Mouse (Mus musculus) heart, embryonic 14.5 days (tissue): ENCODE data around the gene Bet1. TPM values are rescaled to one million over a fixed set of nuclear protein-coding genes. Genes with fewer than 3 reads are reported as not detected.

Source experiments
- ATAC-seq: fragments of 200-750 bp; cut with Nextera tagmentation; 2 replicates; pipeline ENCODE4 v1.8.0; 2017; ENCODE audit warnings: low read depth, moderate TSS enrichment; ENCODE audit not compliant: insufficient number of reproducible peaks, insufficient read depth, low FRiP score
- H3K27ac ChIP-seq, 2 experiments: fragments of 200-500 bp in 1 of 2; fragments of 300-500 bp in 1 of 2; sonication (generic) in 1 of 2; replicated peaks in 1 of 2; 2 replicates each; pipeline ENCODE4 v1.5.1; 2012 to 2014; ENCODE audit warnings: low read depth in 2 of 2, low read length in 2 of 2, control low read depth in 1 of 2, mild to moderate bottlenecking in 1 of 2, mixed read lengths in 1 of 2; ENCODE audit not compliant: control insufficient read depth in 1 of 2, insufficient read depth in 1 of 2
- H3K27me3 ChIP-seq: fragments of 300-500 bp; sonication (generic); 2 replicates; pipeline ENCODE4 v1.6.1; 2014; ENCODE audit warnings: mild to moderate bottlenecking, low read length, control low read depth; ENCODE audit not compliant: control insufficient read depth, insufficient read depth
- H3K36me3 ChIP-seq: fragments of 300-500 bp; sonication (generic); 2 replicates; pipeline ENCODE4 v1.6.1; 2014; ENCODE audit warnings: mild to moderate bottlenecking, control low read depth, low read length, mixed read lengths; ENCODE audit not compliant: control insufficient read depth, insufficient read depth
- H3K4me1 ChIP-seq, 2 experiments: fragments of 200-500 bp in 1 of 2; fragments of 300-500 bp in 1 of 2; sonication (generic) in 1 of 2; 2 replicates each; pipeline ENCODE4 v1.6.1; 2012 to 2014; ENCODE audit warnings: low read length in 2 of 2, control low read depth in 1 of 2, mixed read lengths in 1 of 2; ENCODE audit not compliant: control insufficient read depth in 2 of 2, insufficient read depth in 2 of 2
- H3K4me2 ChIP-seq: fragments of 300-500 bp; sonication (generic); 2 replicates; pipeline ENCODE4 v1.6.1; 2014; ENCODE audit warnings: mild to moderate bottlenecking, low read length
- H3K4me3 ChIP-seq, 2 experiments: fragments of 200-500 bp in 1 of 2; fragments of 300-500 bp in 1 of 2; sonication (generic) in 1 of 2; 2 replicates each; pipeline ENCODE4 v1.5.1; 2012 to 2014; ENCODE audit warnings: low read length in 2 of 2, mild to moderate bottlenecking in 2 of 2, control low read depth in 1 of 2, low read depth in 1 of 2, moderate library complexity in 1 of 2; ENCODE audit not compliant: control insufficient read depth in 1 of 2, insufficient read depth in 1 of 2
- H3K9ac ChIP-seq: fragments of 300-500 bp; sonication (generic); 2 replicates; pipeline ENCODE4 v1.6.1; 2014; ENCODE audit warnings: mild to moderate bottlenecking, low read length
- H3K9me3 ChIP-seq: fragments of 300-500 bp; sonication (generic); 2 replicates; pipeline ENCODE4 v1.6.1; 2016; ENCODE audit warnings: low read length, control low read depth; ENCODE audit not compliant: control insufficient read depth
- WGBS: fragments of 180-500 bp; shearing (Covaris S2); extraction: QIAGEN DNeasy Blood & Tissue Kit; methylation state at CpG from one replicate; pipeline ENCODE4 v1.1.7; 2014; 5-methylcytosine and 5-hydroxymethylcytosine counted together
- polyA plus RNA-seq: library from polyadenylated mRNA; unstranded; fragments of >200 nt; fragmentation: Nextera tagmentation; extraction: Ambion mirVana; gene quantifications from 2 replicates; pipeline ENCODE4 v1.2.1, GENCODE M21; 2014

Bet1 gene
- 39.4 and 48.1 TPM in 2 replicates for polyA plus RNA-seq

DNA sequence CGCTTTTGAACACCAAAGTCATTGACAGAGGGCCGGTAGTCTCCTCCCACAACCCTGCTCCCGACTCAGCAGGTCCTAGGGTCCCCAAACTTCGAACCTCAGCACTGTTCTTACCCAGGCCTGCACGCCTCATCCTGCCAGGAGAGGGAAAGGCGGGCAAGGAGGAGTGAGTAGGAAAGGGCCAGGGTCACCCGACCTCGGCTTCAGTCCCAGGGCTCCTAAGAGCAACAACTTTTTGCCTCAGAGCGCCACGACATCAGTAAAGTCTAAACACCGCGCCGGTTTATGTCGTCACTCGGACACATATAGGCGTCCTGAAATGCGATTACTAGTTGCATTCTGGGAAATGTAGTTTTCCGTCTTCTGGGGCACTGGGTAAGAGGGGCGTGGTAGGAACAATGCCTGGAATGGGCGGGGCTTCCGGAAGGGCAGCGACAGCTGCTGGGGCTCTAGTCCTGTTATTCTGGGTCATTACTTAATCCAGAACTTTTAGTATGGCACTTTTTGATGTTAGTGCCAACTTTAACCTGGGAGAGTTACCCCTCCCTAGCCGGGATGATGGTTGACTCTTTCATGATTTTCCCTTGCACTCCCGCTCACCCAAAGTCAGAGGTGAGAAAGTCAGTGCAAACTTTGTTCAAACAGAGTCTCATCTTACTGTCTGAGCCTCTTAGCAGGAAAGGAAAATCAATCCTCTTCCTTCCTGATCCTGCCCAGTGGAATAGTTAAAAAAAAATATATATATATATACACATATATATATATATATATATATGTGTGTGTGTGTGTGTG lies at the start of gene Bet1:
Gene Bet1 (minus strand): TSS at position 310 of the 792 bp plus-strand sequence.
- Histone ChIP-seq H3K4me3 (peak within 1 kb of the TSS; percentile 65 to 100), H3K4me2 (peak within 1 kb of the TSS; percentile 72), H3K36me3 (0 out of 2 replicates have a peak, but pooled peaks cover 3% of the 10 kb centered on the region), H3K9ac (peak within 1 kb of the TSS; percentile 87), H3K27me3 (no peaks in the 10 kb centered on the region), H3K27ac (peak within 1 kb of the TSS; percentile 67 to 82; a peak in 3 of 4 replicates), H3K9me3 (no peaks in the 10 kb centered on the region), H3K4me1 (peaks cover 0 to 5% of the 10 kb centered on the region in 2 experiments; a peak in 1 of 4 replicates)
- peak; percentile 99 for ATAC-seq
- WGBS, result 1% methylated on average over 24 of the region's 24 CpGs

DNA sequence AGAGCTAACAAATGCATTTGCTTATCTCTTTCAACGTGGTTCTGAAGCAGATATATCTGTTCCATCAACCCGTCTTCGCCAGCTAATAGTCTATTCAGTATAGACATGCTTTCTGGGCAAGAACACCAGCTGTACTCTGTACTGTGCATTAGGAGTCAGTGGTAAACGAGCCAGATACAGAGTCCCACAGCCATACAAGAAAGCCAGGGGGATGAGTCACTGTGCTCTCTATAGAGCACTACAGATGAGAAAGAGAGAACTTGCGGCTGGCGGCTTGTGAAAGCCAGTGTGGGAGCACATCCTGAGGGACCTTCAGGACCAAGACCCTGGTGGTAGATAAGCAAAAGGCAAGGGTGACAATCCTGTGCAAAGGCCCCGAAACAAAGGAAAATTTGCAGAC lies 45.5 kb upstream of the Bet1 start:
- 53% methylated on average over 7 of the region's 7 CpGs for WGBS
- ATAC-seq, result no peak
- no peaks in the 10 kb centered on the region for H3K36me3 ChIP-seq

DNA sequence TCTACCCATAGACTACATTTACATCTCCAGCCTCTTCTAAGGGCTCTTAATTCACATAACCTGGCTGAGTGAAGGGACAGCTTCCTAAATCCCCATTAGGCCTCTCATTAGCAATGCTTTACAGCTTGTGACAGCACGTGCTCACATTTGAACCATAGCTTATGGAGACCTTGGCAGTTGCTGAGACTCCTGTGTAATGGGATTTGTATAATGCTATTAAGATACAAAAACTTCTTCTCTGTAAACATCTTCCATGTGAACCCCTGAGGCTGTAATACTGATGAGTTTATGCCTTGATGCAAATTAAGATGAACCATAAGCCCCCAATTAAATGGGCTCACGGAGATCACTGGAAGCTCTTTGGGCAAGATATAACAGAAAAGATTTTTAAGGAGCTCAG lies 44.4 kb upstream of the Bet1 start:
- Histone ChIP-seq H3K4me3 (no peak overlapping the region), H3K36me3 (no peaks in the 10 kb centered on the region), H3K4me1 (no peaks in the 10 kb centered on the region), H3K9me3 (no peaks in the 10 kb centered on the region), H3K27me3 (no peaks in the 10 kb centered on the region), H3K4me2 (no peak overlapping the region), H3K9ac (no peak overlapping the region), H3K27ac (no peak overlapping the region)
- ATAC-seq, result no peak
- WGBS, result 63% methylated on average over 2 of the region's 2 CpGs

More for the DNA sequence above, 45.5 kb upstream of the Bet1 start:
- H3K4me3 ChIP-seq, result no peak overlapping the region
- H3K9ac ChIP-seq, result no peak overlapping the region
- H3K4me1 ChIP-seq, result no peaks in the 10 kb centered on the region
- no peaks in the 10 kb centered on the region for H3K27me3 ChIP-seq
- no peak overlapping the region for H3K4me2 ChIP-seq
- no peaks in the 10 kb centered on the region for H3K9me3 ChIP-seq
- H3K27ac ChIP-seq, result no peak overlapping the region

DNA sequence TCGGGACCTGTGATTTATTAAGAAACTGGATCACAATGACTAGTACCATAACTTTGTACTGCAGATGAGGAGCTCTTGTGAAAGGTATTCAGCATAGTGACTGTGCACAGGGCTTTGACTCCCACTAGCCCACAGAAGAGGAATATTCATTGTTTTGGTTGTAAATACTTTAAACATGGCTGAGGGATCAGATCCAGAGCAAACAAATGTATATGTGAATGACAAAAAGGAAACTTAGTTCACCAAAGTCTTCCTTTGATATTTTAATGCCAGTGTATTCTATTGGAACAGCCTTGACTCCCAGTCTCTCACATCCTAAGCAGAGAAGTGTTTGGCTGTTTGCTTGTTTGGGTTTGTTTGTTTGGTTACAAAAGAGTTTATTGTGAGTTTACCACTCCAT lies 31.8 kb upstream of the Bet1 start:
- Histone ChIP-seq H3K9ac (no peak overlapping the region), H3K27ac (no peak overlapping the region), H3K9me3 (no peaks in the 10 kb centered on the region), H3K36me3 (no peaks in the 10 kb centered on the region), H3K4me1 (no peaks in the 10 kb centered on the region), H3K27me3 (no peaks in the 10 kb centered on the region), H3K4me3 (no peak overlapping the region), H3K4me2 (no peak overlapping the region)
- ATAC-seq, result no peak
- 57% methylated on average over 1 of the region's 1 CpGs for WGBS

DNA sequence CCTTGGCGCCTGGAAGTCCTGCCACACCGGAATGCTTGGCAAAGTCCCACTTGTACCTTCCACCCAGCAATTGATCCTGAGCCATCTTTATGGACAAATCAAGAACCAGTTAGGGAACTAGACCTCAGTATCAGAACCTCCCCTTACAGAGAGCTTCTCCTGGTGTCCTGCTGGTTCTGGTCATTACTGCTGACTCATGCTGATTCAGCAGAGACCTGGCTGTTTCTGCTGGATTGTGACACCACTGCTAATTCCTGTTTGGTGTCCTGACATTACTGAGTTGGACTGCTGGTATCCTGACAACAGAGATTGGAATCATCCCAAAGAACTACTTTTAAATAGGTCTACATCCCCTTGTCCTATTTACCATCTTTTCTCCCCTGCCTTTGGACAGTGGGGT lies 3.7 kb upstream of the Bet1 start:
- no peaks in the 10 kb centered on the region for H3K36me3 ChIP-seq
- no peak overlapping the region for H3K4me3 ChIP-seq
- H3K27ac ChIP-seq, result no peak overlapping the region
- H3K4me2 ChIP-seq, result no peak overlapping the region
- no peak for ATAC-seq
- H3K4me1 ChIP-seq, result peaks cover 0 to 5% of the 10 kb centered on the region in 2 experiments; a peak in 1 of 4 replicates
- no peaks in the 10 kb centered on the region for H3K9me3 ChIP-seq
- H3K27me3 ChIP-seq, result no peaks in the 10 kb centered on the region
- WGBS, result 80% methylated on average over 2 of the region's 2 CpGs
- no peak overlapping the region for H3K9ac ChIP-seq

DNA sequence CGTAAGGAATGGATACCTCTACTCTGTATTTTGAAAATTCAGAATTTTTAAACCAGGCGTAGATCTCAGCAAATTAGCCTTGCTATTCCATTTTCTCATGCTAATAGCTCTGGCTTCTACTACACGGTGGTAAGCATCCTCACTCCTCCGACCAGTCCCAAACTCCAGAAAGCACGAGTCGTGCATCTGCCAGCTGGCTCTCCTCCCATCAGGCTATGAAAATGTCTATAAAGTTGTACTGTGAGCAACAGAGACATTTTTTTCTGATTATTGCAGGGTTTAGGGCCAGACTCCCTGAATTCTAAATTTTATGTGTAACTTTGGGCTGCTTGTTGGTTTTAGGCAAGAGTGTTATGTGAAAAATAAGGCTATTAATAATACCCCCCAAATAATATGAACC lies 14.5 kb downstream of the Bet1 start:
- H3K27ac ChIP-seq, result no peak overlapping the region
- no peaks in the 10 kb centered on the region for H3K9me3 ChIP-seq
- H3K36me3 ChIP-seq, result 0 out of 2 replicates have a peak, but pooled peaks cover 2% of the 10 kb centered on the region
- 78% methylated on average over 6 of the region's 6 CpGs for WGBS
- H3K4me1 ChIP-seq, result no peaks in the 10 kb centered on the region
- no peak overlapping the region for H3K9ac ChIP-seq
- H3K4me2 ChIP-seq, result no peak overlapping the region
- no peak for ATAC-seq
- H3K27me3 ChIP-seq, result no peaks in the 10 kb centered on the region
- no peak overlapping the region for H3K4me3 ChIP-seq

DNA sequence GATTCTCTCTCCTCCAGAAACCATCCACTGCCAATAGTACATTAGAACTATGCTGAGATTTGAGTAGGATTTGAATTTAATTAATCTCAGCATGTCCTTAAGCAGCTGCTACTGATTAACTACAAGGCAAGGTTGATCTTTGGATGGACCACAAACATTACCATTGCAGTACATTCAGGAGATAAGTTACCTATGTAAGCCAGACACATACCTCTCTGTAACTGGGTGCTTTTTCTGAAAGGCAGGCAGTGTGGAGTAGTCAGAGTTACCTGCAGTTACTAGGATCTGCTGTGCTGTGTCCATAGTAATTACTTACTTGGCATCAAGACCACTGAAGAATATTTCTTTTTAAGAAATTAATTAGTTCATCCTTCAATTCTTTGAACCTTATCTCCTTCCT lies 17.1 kb downstream of the Bet1 start:
- Histone ChIP-seq H3K4me3 (no peak overlapping the region), H3K4me2 (no peak overlapping the region), H3K4me1 (no peaks in the 10 kb centered on the region), H3K27me3 (no peaks in the 10 kb centered on the region), H3K9me3 (no peaks in the 10 kb centered on the region), H3K27ac (no peak overlapping the region), H3K9ac (no peak overlapping the region), H3K36me3 (no peaks in the 10 kb centered on the region)
- no peak for ATAC-seq

DNA sequence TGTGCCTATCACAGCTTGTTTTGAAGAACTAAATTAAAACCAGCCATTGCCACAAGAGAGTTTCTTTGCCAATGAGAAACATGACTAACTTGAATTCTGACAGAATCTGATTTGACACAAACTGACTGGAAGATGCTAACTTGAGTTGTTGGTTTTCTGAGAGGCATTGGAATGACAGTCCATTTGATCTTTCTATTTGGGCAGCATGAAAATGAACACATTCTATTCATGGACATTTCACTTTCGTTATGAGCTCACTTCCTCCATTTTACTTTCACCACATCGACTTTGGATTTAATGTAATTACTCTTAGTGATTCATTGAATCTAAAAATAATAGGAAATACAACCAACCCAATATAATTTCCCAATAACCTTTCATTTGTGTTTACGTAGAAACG lies 32.4 kb downstream of the Bet1 start:
- Histone ChIP-seq H3K27me3 (no peaks in the 10 kb centered on the region), H3K4me1 (no peaks in the 10 kb centered on the region), H3K9me3 (no peaks in the 10 kb centered on the region), H3K27ac (no peak overlapping the region), H3K36me3 (no peaks in the 10 kb centered on the region), H3K4me2 (no peak overlapping the region), H3K9ac (no peak overlapping the region), H3K4me3 (no peak overlapping the region)
- no peak for ATAC-seq
- WGBS, result 85% methylated on average over 4 of the region's 4 CpGs
